Mouse (Mus musculus) mesoderm, embryonic 11.5 days (tissue): ENCODE measurements at regions not wholly inside any gene's neighbourhood (a gene's known extent, or its start where the extent isn't known, plus 50 kb on each side); places are given as distances from the start of the nearest gene placed in this dataset.

Source experiments
- DNase-seq: peaks from one replicate; pipeline ENCODE4 v3.0.0-alpha.2; 2012; ENCODE audit warnings: low read depth, low spot score

GRCm38 (mm10) chr12:54276978-54277537 is 73.4 kb upstream of the Egln3 start:
- DNase-seq: no peak

- DNase-seq: no peak
Measured at GRCm38 (mm10) chr12:54273506-54273905, 69.8 kb upstream of the Egln3 start.

DNA sequence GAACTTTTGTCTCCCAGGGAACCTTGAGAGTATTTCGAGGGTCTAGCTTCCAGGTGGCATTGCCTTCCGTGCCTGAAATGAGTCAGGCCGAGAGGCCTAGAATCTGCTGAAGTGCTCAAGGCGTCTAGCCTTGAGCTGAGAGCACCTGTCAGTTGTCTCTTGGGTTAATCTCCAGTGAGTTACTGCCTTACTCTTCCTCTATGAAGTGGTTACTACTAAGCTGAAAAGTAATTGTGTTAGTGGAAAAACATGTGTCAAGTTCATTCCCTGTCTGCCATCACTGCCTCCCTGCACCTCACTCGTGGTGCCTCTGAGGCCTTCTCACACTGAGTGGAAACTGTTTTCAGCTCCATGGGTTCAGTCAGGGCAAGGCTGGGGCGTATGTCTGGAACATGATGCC is 69.0 kb upstream of the Egln3 start:
- DNase-seq: no peak

DNA sequence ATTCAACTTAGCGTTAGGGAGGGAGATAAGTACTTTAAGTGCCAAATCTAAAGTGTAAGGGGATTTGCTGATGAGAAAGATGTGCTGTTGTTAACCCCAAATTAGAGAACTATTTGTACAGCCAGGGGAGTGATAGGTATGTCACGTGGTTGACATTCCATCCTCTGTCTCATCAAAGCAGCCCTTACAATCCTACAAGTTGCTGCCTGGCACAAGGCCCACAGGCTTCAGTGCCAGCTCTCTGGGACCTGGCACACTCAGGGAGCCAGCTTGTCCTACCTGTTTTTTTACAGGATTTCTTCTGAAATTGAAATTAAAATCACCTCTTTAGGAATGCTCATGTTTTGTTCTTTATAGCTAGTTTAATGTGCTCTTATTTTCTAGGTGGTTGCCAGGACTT is 68.6 kb upstream of the Egln3 start:
- DNase-seq: no peak

- no peak for DNase-seq
Measured at GRCm38 (mm10) chr12:54265852-54266251, 62.2 kb upstream of the Egln3 start.

- no peak for DNase-seq
Measured at GRCm38 (mm10) chr12:54264893-54265835, 61.5 kb upstream of the Egln3 start.

DNA sequence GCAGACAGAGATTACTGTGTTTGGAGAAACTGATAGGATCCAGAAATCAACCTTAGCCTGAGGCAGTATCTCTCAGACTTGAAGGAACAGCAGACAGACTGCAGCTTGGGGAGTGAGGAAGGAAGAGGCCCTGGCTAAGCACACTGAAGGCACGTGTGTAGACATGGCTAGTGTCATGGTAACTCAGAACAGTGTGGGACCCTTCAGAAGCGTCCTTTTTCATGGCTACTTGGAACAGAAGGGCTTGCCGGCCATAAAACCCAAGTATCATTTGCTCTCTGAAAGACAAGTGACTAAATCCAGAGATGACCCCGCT is 60.7 kb upstream of the Egln3 start:
- DNase-seq: no peak

DNA sequence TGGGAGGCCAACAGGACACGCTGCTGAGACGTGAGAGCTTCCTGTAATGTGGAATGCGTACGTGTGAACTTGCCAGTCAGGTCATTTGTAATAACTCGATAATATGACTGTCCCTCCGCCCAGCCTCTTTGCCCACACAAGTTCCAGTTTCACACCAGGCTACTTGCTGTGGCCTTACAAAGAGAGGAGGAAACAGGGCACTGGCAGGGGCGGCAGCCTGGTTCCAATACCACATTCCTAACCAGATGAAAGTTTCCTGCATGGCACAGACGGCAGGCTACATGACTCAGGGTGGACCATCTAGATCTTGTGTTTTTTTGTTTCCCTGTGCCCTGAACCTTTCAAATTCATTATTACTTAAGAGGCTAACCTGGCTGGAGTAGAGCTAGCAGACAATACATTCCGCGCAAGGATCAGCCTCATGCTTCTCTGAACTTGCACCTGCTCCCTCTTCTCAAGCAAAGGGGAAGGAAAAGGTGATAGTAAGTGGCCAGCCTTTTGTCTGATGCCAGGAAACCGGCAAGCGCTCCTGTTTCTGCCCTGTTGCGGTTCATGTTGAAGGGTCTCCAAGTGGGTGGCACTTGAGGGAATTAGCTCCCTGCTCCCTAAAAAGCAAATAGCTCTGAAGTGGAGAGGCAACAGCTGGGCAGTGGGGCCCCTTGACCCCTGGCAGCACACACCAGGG is 60.2 kb upstream of the Egln3 start:
- no peak for DNase-seq

GRCm38 (mm10) chr12:54262236-54263005 is 58.8 kb upstream of the Egln3 start:
- no peak for DNase-seq

GRCm38 (mm10) chr12:54261426-54261825 is 57.8 kb upstream of the Egln3 start:
- DNase-seq: no peak

- DNase-seq: no peak
Measured at GRCm38 (mm10) chr12:54260502-54260901, 56.8 kb upstream of the Egln3 start.

GRCm38 (mm10) chr12:54257776-54258433 is 54.2 kb upstream of the Egln3 start:
- no peak for DNase-seq

DNA sequence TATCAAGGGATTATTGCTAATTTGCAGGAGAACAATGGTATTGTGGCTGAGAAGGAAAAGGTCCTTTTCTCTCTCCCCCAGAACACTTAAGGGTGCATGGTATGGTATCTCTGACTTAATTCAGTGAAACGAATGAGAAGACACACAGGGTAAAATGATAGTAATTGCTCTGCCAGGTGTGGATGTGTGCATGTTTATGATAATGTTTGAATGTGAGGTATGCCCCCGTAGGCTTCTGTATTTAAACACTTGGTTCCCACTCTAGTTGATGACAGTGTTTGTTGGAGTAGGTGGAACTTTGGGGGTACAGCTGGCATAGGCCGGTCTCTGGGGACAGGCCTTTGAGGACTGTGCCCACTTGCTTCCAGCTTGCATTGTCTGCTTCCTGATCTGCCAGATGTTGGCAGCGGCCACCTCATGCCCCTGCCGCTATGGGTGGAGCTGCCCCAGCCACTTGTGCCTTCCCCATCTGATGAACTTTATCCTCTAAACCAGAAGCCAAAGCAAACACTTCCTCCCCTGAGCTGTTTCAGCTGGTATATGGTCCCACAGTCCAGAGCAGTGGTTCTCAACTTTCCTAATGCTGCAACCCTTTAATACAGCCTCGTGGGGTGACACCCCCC is 53.0 kb upstream of the Egln3 start:
- no peak for DNase-seq
